In the genomic region with DNA sequence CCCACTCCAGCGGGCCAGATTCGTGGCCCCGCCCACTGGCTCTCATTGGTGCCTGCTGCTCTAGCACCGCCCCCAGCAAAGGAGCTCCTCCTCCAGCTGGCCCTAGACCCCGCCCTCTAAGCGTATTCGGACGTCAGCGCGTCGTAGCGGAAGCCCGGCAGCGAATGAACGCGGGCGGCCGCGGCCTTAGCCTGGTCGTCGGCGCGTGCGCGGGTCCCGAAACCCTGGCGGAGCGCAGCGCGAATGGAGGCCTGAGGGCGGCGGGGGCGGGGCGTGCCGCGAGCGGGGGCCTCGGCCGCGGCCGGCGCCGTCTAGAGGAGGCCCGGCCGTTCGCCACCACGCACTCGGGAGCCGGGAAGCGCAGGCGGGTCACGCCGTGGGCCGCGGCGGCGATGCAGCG, we compare ENCODE assay signal across 8 mouse cellular contexts. TPM values are rescaled to one million over a fixed set of nuclear protein-coding genes. Genes with fewer than 3 reads are reported as not detected.
A peak's percentile ranks its signal among the peaks of the same experiment; 100 is the strongest.
DNase-seq lines count a peak whose midpoint lies in the region; ATAC-seq and TF ChIP-seq lines count a peak whose summit lies in the region.

A gene (plus strand): TSS at position 157 of the 400 bp plus-strand sequence.

- TF ChIP-seq EP300 in lung, postnatal 0 days (IDR thresholded peaks at IDR 0.05) = no peak

- peak within 1 kb of the TSS; percentile 62 for H3K9ac ChIP-seq in lung, postnatal 0 days (replicated peaks; ENCODE audit: low read depth)

- no peaks in the 10 kb centered on the region for H3K27me3 ChIP-seq in hindbrain, embryonic 10.5 days (ENCODE audit: insufficient read depth, poor library complexity, severe bottlenecking)
- H3K27me3 ChIP-seq in lung, postnatal 0 days (replicated peaks; ENCODE audit: insufficient read depth, low read length) = no peaks in the 10 kb centered on the region

- TF ChIP-seq CTCF in lung, postnatal 0 days (IDR thresholded peaks at IDR 0.05) = no peak

- peak; percentile 96 for DNase-seq in MN1 (ENCODE audit: low spot score)
- DNase-seq in cerebellum, adult 9-10 months = peak; percentile 99
- DNase-seq in hindbrain, embryonic 10.5 days (ENCODE audit: low spot score) = peak; percentile 99
- DNase-seq in layer of hippocampus, adult 9-11 months = peak; percentile 99
- DNase-seq in lung, postnatal 0 days (ENCODE audit: low spot score) = peak; percentile 99
- peak; percentile 98 for DNase-seq in ovary, postnatal 14 days (ENCODE audit: low spot score)
- DNase-seq in thymus, postnatal 14 days = peak; percentile 99

- no peaks in the 10 kb centered on the region for H3K9me3 ChIP-seq in hindbrain, embryonic 10.5 days
- no peaks in the 10 kb centered on the region for H3K9me3 ChIP-seq in lung, postnatal 0 days (ENCODE audit: low read length)

- under 1% methylated on average over 54 of the region's 58 CpGs for WGBS in hindbrain, embryonic 10.5 days
- WGBS in lung, postnatal 0 days = 1% methylated on average over 47 of the region's 58 CpGs

- H3K36me3 ChIP-seq in hindbrain, embryonic 10.5 days = no peaks in the 10 kb centered on the region
- H3K36me3 ChIP-seq in lung, postnatal 0 days (ENCODE audit: insufficient read depth, low read length) = no peaks in the 10 kb centered on the region

- peak; percentile 97 for ATAC-seq in frontal cortex, adult (ENCODE audit: low TSS enrichment)
- peak; percentile 98 for ATAC-seq in lung, postnatal 0 days

- H3K4me2 ChIP-seq in lung, postnatal 0 days (replicated peaks; ENCODE audit: low read depth, low read length) = peak within 1 kb of the TSS; percentile 75

- H3K4me3 ChIP-seq in hindbrain, embryonic 10.5 days = peak within 1 kb of the TSS; percentile 82
- peak within 1 kb of the TSS; percentile 71 for H3K4me3 ChIP-seq in lung, postnatal 0 days (ENCODE audit: low read depth, low read length)

- H3K27ac ChIP-seq in hindbrain, embryonic 10.5 days = peak within 1 kb of the TSS; percentile 93
- H3K27ac ChIP-seq in lung, postnatal 0 days (ENCODE audit: low read length) = peak within 1 kb of the TSS; percentile 88

- H3K4me1 ChIP-seq in hindbrain, embryonic 10.5 days (replicated peaks) = peaks cover 26% of the 10 kb centered on the region
- peaks cover 12% of the 10 kb centered on the region; the same call in 1 of the 2 replicates for H3K4me1 ChIP-seq in lung, postnatal 0 days (ENCODE audit: insufficient read depth, low read depth, low read length)

RNA-seq across cellular contexts. Expression of the gene that starts here (rescaled TPM):
- 21.5 and 26.9 TPM in 2 replicates for polyA plus RNA-seq in hindbrain, embryonic 10.5 days (2016; fragmentation: Nextera tagmentation; extraction: Ambion mirVana)
- polyA plus RNA-seq in lung, postnatal 0 days (2015; fragmentation: Nextera tagmentation; extraction: Ambion mirVana) = 21.1 and 25.1 TPM in 2 replicates

Comparison
In these comparisons a context has a peak if more than half of its experiments do, and no peak if none do; other contexts are left out.
1. Peak in every context shown above with its lines: DNase-seq, ATAC-seq, H3K4me3 ChIP-seq and H3K27ac ChIP-seq.